Mouse (Mus musculus) erythroblast, adult 5-6 weeks (primary cell): ENCODE measurements around the gene Agfg1. TPM values are rescaled to one million over a fixed set of nuclear protein-coding genes. Genes with fewer than 3 reads are reported as not detected.
"Not testable (repeated sequence)": the region's sequence is repeated elsewhere in the genome, so short reads cannot be mapped to it uniquely, and the experiment has no call there.

Experiments used
- ATAC-seq: replicated peaks from 2 replicates; pipeline ENCODE4 v1.8.0; 2016; ENCODE audit warnings: moderate number of reproducible peaks, mild to moderate bottlenecking, moderate TSS enrichment, inconsistent platforms; ENCODE audit not compliant: poor library complexity, low FRiP score, severe bottlenecking
- total RNA-seq, 2 experiments: library from RNA; stranded (forward) in 1 of 2; stranded (reverse) in 1 of 2; fragments of 150-400 nt in 1 of 2; fragments of 200-764, 138-1000 nt in 1 of 2; gene quantifications; 2 replicates each; pipeline versions ENCODE4 v1.2.3 to v1.2.4; 2015 to 2017; ENCODE audit warnings: low replicate concordance in 2 of 2

Gene Agfg1
- total RNA-seq, 2 experiments from 2014 or later, result 20.0 to 20.8 TPM

DNA sequence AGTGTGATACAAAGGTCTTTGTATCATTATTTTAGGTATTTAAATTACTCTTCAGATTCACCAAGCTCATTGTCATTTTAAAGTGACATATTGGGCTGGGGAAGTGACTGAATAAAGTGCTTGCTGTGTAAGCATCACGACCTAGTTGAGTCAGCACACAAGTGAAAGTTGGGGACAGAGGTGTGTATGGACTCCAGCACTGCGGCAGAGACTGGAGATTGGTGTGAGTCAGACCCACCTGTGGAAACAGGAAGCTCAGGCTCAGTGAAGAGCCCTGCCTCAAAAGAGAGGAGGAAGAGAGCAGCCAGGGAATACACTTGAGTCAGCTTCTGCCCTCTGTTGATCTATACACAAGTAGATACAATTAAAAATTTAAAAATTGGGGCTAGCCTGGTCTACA is 39.9 kb downstream of the Agfg1 start:
- ATAC-seq, result no peak

GRCm38 (mm10) chr1:82880196-82880595 is 40.9 kb downstream of the Agfg1 start:
- no peak for ATAC-seq

- no peak for ATAC-seq
Measured at GRCm38 (mm10) chr1:82893269-82893668, 54.0 kb downstream of the Agfg1 start.

GRCm38 (mm10) chr1:82900567-82900966 is 61.3 kb downstream of the Agfg1 start:
- ATAC-seq, result no peak

DNA sequence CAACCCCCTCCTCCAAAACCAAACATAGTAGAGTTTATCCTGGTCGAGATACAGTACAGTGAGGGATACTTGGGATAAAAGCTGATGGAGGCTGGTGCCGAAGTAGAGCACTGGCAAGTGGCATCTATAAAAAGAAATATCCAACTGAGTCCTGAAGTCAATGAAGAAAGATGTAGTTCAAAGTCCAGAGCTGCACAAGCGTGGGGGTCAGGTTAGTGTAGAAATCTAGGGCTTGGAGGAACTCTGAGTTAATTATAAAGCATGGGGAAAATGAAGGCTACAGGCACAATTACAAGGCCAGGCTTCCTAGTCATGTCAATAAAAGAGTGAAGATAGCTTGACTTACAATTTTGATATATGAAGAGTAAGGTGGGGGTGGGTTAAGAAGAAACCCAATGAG is 61.9 kb downstream of the Agfg1 start:
- ATAC-seq, result no peak

- ATAC-seq, result no peak
Measured at GRCm38 (mm10) chr1:82905886-82906285, 66.6 kb downstream of the Agfg1 start.

DNA sequence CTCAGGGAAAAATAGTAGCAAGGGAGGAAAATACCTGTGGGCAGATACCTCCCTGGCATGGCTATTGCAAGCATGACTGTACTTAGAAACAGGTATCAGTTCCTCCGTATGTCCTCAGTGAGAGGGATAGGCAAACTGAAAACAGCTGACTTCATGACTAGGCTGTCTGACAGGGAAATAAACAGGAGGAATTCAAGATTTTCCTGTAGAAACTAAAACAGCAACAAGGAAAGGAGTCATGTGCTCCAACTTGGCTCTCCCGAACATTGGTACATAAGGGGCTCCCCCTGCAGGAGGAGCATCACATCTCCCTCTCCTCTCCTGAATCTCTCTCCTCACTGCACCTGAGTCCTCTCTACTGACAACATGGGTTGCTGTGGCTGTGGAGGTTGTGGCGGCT is 73.7 kb downstream of the Agfg1 start, which contains the start of gene A030005L19Rik:
A030005L19Rik (plus strand) TSS at position 301 of the 400 bp plus-strand sequence.
- no peak for ATAC-seq

DNA sequence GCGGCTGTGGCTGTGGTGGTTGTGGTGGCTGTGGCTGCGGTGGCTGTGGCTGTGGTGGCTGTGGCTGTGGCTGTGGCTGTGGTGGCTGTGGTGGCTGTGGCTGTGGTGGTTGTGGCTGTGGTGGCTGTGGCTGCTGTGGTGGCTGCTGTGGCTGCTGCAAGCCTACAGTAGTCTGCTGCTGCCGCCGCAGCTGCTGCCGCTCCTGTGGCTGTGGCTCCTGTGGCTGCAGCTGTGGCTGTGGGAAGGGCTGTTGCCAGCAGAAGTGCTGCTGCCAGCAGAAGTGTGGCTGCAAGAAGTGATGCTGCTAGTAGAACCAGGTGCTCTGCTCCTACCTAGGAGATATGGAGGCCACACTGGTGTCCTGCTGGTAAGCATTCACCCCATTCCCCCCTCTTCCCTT is 74.2 kb downstream of the Agfg1 start:
- not testable (repeated sequence) for ATAC-seq

GRCm38 (mm10) chr1:82924650-82925049 is 85.4 kb downstream of the Agfg1 start, which contains the start of gene A030014E15Rik:
Gene A030014E15Rik, plus strand, starts transcription at chr1:82924917.
- ATAC-seq, result no peak

DNA sequence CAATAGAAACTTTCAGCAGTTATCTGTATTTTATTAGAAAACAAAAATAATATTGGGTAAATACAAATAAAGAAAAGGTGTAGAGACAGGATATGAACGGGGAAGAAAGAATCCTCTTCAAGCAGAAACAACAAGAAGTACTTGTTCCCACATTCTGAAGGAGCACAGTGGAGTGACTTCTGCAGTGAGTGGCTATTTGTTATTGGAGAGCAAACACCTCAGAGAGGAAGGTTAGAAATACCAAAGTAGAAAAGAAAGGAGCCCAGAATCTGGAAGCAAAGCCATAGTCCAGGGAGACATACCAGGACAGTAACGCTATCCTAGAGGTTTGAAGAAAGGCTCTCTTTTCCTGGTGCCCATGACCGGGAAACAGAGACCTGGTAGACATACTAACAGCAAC is 91.3 kb downstream of the Agfg1 start:
- not testable (repeated sequence) for ATAC-seq

DNA sequence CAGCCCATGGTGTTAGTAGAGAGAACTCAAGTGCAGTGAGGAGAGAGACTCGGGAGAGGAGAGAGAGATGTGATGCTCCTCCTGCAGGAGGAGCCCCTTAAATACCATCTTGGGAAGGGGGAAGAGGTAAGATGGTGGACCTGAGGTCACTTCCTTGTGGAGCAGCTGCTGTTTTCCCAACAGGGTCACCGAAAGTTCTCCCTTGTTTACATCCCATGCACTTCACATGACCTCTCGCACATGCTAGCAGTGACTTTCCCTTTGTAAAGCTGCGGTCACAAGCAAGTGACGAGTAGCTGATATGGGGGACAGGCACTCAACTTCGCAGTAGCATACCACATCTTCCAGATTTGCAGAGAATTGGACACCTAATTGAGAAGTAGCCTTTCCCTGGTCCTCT is 92.0 kb downstream of the Agfg1 start, which contains the start of gene Gm6217:
Gm6217 (minus strand) TSS at position 74 of the 400 bp plus-strand sequence.
- not testable (repeated sequence) for ATAC-seq

DNA sequence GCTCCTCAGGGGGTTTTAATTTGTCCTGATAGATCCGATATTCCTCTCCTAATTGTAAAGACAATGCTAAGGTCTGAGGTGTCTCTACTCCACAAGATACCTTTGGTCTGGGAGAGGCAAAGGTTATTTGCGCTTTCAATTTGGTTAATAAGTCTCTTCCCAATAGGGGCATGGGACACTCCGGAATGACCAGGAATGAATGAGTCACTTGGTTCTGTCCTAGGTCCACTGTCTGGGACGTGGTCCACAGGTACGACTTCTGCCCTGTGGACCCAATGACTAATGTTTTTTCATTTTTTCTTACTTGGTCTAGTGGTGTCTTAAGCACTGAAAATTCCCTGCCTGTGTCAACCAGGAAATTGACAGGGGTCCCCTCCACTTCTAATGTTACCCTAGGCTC is 99.4 kb downstream of the Agfg1 start:
- no peak for ATAC-seq

DNA sequence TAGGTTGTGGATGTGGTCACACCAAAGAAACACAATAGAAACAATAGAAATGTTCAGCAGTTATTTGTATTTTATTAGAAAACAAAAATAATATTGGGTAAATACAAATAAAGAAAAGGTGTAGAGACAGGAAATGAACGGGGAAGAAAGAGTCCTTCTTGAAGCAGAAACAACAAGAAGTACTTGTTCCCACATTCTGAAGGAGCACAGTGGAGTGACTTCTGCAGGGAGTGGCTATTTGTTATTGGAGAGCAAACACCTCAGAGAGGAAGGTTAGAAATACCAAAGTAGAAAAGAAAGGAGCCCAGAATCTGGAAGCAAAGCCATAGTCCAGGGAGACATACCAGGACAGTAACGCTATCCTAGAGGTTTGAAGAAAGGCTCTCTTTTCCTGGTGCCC is 103.2 kb downstream of the Agfg1 start:
- not testable (repeated sequence) for ATAC-seq

DNA sequence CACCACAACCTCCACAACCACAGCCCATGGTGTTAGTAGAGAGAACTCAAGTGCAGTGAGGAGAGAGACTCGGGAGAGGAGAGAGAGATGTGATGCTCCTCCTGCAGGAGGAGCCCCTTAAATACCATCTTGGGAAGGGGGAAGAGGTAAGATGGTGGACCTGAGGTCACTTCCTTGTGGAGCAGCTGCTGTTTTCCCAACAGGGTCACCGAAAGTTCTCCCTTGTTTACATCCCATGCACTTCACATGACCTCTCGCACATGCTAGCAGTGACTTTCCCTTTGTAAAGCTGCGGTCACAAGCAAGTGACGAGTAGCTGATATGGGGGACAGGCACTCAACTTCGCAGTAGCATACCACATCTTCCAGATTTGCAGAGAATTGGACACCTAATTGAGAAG is 104.0 kb downstream of the Agfg1 start, which contains the start of gene A030003K21Rik:
A030003K21Rik (minus strand) TSS at position 94 of the 400 bp plus-strand sequence.
- not testable (repeated sequence) for ATAC-seq

GRCm38 (mm10) chr1:82946029-82946428 is 106.7 kb downstream of the Agfg1 start:
- ATAC-seq, result not testable (repeated sequence)

DNA sequence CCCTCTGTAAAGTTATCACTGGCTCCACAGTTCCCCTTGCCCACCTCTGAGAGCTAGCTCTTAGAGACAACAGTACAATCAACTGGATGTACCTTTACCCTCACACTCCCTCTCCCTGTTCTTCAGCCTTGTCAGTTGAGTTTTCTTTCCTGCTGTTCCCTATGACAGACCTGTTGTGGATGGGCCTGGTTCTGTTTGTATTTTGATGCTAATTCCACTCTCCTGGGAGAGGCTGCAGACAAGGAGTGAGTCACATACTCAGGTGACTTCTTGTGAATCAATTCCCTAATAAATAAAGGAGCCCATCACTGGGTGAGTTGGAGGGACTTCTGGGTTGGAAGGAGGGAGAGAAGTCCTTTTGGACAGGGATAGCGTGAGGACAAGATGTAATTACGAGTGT is 109.3 kb downstream of the Agfg1 start:
- no peak for ATAC-seq

Other genes starting within 250 kb of the Agfg1 start
- gene Mff, start 114.6 kb upstream of the Agfg1 start, total RNA-seq (2015; ENCODE audit: low replicate concordance), result 270 and 279 TPM in 2 replicates
- gene Mff, start 114.6 kb upstream of the Agfg1 start, total RNA-seq (2017; ENCODE audit: low replicate concordance), result 328 and 353 TPM in 2 replicates
- gene Tm4sf20, start 71.0 kb upstream of the Agfg1 start, total RNA-seq (2015; ENCODE audit: low replicate concordance), result not detected in 2 replicates
- not detected in 2 replicates for gene Tm4sf20, start 71.0 kb upstream of the Agfg1 start, total RNA-seq (2017; ENCODE audit: low replicate concordance)
- not detected in 2 replicates for gene Gm47791, start 68.2 kb upstream of the Agfg1 start, total RNA-seq (2015; ENCODE audit: low replicate concordance)
- not detected in 2 replicates for gene Gm47791, start 68.2 kb upstream of the Agfg1 start, total RNA-seq (2017; ENCODE audit: low replicate concordance)
- gene A030005L19Rik, start 73.8 kb downstream of the Agfg1 start, total RNA-seq (2015; ENCODE audit: low replicate concordance), result 1.3 TPM in 1 of 2 replicates, not detected in the other
- gene A030005L19Rik, start 73.8 kb downstream of the Agfg1 start, total RNA-seq (2017; ENCODE audit: low replicate concordance), result not detected in 2 replicates
- gene A030014E15Rik, start 85.4 kb downstream of the Agfg1 start, total RNA-seq (2015; ENCODE audit: low replicate concordance), result not detected in 2 replicates
- not detected in 2 replicates for gene A030014E15Rik, start 85.4 kb downstream of the Agfg1 start, total RNA-seq (2017; ENCODE audit: low replicate concordance)
- not detected in 2 replicates for gene Gm6217, start 91.9 kb downstream of the Agfg1 start, total RNA-seq (2015; ENCODE audit: low replicate concordance)
- not detected in 2 replicates for gene Gm6217, start 91.9 kb downstream of the Agfg1 start, total RNA-seq (2017; ENCODE audit: low replicate concordance)
- not detected in 2 replicates for gene A030003K21Rik, start 103.9 kb downstream of the Agfg1 start, total RNA-seq (2015; ENCODE audit: low replicate concordance)
- gene A030003K21Rik, start 103.9 kb downstream of the Agfg1 start, total RNA-seq (2017; ENCODE audit: low replicate concordance), result not detected in 2 replicates
- not detected in 2 replicates for gene Gm7544, start 116.5 kb downstream of the Agfg1 start, total RNA-seq (2015; ENCODE audit: low replicate concordance)
- not detected in 2 replicates for gene Gm7544, start 116.5 kb downstream of the Agfg1 start, total RNA-seq (2017; ENCODE audit: low replicate concordance)
- not detected in 2 replicates for gene Gm47955, start 120.8 kb downstream of the Agfg1 start, total RNA-seq (2015; ENCODE audit: low replicate concordance)
- gene Gm47955, start 120.8 kb downstream of the Agfg1 start, total RNA-seq (2017; ENCODE audit: low replicate concordance), result not detected in 2 replicates
- gene Gm47959, start 161.1 kb downstream of the Agfg1 start, total RNA-seq (2015; ENCODE audit: low replicate concordance), result not detected in 2 replicates
- gene Gm47959, start 161.1 kb downstream of the Agfg1 start, total RNA-seq (2017; ENCODE audit: low replicate concordance), result not detected in 2 replicates
- not detected in 2 replicates for gene Slc19a3, start 199.0 kb downstream of the Agfg1 start, total RNA-seq (2015; ENCODE audit: low replicate concordance)
- gene Slc19a3, start 199.0 kb downstream of the Agfg1 start, total RNA-seq (2017; ENCODE audit: low replicate concordance), result not detected in 2 replicates
- not detected in 2 replicates for gene Krtap28-10, start 203.0 kb downstream of the Agfg1 start, total RNA-seq (2015; ENCODE audit: low replicate concordance)
- not detected in 2 replicates for gene Krtap28-10, start 203.0 kb downstream of the Agfg1 start, total RNA-seq (2017; ENCODE audit: low replicate concordance)
- not detected in 2 replicates for gene Gm47969, start 205.4 kb downstream of the Agfg1 start, total RNA-seq (2015; ENCODE audit: low replicate concordance)
- not detected in 2 replicates for gene Gm47969, start 205.4 kb downstream of the Agfg1 start, total RNA-seq (2017; ENCODE audit: low replicate concordance)
- gene A030005K14Rik, start 219.9 kb downstream of the Agfg1 start, total RNA-seq (2015; ENCODE audit: low replicate concordance), result not detected in 2 replicates
- gene A030005K14Rik, start 219.9 kb downstream of the Agfg1 start, total RNA-seq (2017; ENCODE audit: low replicate concordance), result not detected in 2 replicates
- not detected in 2 replicates for gene Krtap28-13, start 221.4 kb downstream of the Agfg1 start, total RNA-seq (2015; ENCODE audit: low replicate concordance)
- gene Krtap28-13, start 221.4 kb downstream of the Agfg1 start, total RNA-seq (2017; ENCODE audit: low replicate concordance), result not detected in 2 replicates